Mouse (Mus musculus) layer of hippocampus, postnatal 10 days (tissue): ENCODE results near the gene Efhc1. TPM values are rescaled to one million over a fixed set of nuclear protein-coding genes. Genes with fewer than 3 reads are reported as not detected.

ENCODE experiments used
- DNase-seq, 2 experiments: peaks; one replicate each; pipeline ENCODE4 v3.0.0; 2021; ENCODE audit warnings: low spot score in 2 of 2
- total RNA-seq, 2 experiments: library from RNA; stranded (reverse); gene quantifications; 2 replicates each; pipeline ENCODE4 v1.2.3; 2021

Efhc1 gene
- total RNA-seq, 2 experiments from 2014 or later, result 4.2 to 4.5 TPM

- no peak for DNase-seq
Measured at GRCm38 (mm10) chr1:20943016-20943415, 8.4 kb upstream of the Efhc1 start.

DNA sequence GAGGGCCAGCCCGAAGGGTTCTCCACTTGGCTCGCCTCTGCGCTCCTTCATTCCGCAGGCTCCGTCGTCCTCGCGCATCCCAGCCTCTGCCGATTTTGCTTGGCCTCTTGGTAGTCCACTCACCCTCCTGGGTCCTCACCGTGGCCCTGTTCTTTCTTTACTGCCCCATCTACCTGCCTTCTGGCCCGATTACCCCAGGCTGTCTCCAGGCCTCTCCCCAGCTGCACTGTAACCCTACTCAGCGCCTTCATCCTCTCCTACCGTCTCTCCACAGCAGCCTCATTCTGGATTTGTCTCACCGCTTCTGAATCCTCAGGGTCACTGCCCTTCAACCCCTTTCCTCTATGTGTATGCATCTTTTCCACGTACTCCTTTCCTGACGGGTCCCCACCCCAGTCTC is 373 bp downstream of the Efhc1 start:
- no peak for DNase-seq

- no peak for DNase-seq
Measured at GRCm38 (mm10) chr1:20954876-20955275, 3.5 kb downstream of the Efhc1 start.

- DNase-seq, result no peak
Measured at GRCm38 (mm10) chr1:20969642-20970041, 18.2 kb downstream of the Efhc1 start.

DNA sequence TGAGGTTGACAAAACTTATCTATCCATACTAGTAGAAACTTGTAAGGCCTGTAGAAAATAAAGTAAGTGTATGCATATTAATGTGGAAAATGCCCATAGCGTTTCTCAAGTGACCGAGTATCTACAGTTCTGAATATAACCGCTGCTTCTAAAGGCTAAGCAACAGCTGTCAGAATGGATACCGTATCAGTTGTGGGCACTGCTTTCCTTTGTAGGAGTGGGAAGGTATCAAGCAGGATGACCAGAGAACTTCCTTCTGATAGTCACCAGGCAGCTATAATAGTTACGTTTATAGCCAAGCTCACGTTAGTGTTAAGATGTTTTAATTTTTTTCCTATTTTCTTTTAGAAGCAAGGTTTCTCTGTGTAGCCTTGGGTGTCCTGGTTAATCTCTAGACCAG is 22.0 kb downstream of the Efhc1 start:
- DNase-seq, result no peak

DNA sequence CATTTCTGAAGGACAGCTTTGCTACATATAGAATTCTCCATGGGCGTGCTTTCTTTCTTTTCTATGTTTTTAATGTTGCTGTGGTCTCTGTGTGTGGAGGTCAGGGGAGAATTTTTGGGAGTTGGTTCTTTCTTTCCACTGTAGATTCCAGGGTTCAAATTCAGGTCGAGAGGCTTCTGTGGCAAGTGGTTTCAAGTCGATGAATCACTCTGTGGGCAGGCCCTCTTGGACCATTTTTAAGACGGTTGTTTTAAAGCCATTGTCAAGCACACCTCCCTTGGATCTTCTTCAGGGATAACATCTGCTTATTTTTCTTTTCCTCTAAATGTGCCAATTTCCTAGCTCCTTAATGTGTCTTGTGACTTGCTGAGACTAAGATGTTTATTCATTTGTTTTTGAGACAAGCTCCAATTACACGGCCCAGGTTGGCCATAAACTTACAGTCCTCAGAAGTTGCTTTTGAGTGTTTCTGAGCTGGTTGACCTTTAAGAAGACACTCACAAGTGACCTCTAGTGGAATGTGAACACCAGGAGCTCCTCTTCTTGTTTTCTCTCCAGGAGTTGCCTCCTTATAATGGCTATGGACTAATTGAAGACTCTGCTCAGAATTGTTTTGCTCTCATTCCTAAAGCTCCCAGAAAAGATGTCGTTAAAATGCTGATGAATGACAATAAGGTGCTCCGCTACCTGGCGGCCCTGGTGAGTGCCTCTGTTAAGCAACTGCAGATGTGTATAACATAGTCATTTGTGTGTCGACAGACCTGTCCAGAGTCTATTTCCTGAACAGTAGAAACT is 23.1 kb downstream of the Efhc1 start:
- DNase-seq, result no peak

- no peak for DNase-seq
Measured at GRCm38 (mm10) chr1:20980553-20980952, 29.1 kb downstream of the Efhc1 start.

- no peak for DNase-seq
Measured at GRCm38 (mm10) chr1:20981764-20982163, 30.3 kb downstream of the Efhc1 start.

GRCm38 (mm10) chr1:20984103-20984502 is 32.7 kb downstream of the Efhc1 start:
- DNase-seq, result no peak

- DNase-seq, result no peak
Measured at GRCm38 (mm10) chr1:20984582-20984981, 33.2 kb downstream of the Efhc1 start.

- DNase-seq, result no peak
Measured at GRCm38 (mm10) chr1:20986378-20987056, 35.1 kb downstream of the Efhc1 start.

GRCm38 (mm10) chr1:20989461-20990083 is 38.1 kb downstream of the Efhc1 start:
- DNase-seq, result no peak

DNA sequence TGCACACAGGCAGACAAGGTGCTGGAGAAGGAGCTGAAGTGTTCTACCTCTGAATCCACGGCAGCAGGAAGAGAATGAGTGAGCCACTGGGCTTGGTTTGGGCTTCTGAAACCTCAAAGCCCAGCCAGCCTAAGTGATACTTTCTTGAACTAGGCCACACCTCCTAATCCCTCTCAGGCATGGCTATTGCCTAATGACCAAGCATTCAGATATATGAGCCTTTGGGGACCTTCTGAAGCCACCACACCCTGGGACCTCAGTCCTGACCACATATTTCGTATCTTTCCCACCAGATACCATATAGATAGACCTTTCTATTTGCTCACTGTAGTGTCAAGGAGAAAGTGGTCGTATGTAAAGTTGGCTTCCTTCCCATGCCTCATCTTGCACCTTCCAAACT is 42.3 kb downstream of the Efhc1 start:
- no peak for DNase-seq

GRCm38 (mm10) chr1:20994338-20994737 is 42.9 kb downstream of the Efhc1 start:
- no peak for DNase-seq

DNA sequence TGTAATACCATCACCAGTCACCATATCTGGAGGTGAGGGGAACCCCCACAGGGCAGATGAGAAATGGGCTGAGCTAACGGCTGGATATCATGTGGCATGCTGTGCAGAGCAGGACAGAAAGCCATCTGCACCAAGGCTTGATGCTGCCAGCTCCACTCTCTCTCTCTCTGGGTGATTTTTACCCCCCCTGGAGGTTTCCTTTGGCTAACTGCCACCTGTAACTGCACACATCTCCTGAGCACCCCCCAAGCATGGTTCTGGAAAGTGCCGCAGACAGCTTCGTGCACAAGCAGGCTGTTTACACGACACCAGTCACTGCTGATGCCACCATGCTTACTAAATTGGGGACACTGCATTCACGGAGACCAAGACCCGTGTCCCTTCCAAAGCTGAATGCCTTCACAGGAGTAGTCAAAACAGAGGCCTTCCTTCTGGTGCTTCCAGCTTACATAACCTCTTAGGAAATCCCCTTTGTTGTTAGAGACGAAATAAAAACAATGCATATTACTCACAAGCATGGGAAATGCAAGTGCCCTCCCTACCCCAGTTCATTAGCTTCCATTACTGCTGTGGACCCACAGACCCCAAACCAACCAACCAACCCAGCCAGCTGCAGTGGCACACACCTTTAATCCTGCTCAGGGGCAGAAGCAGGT is 44.0 kb downstream of the Efhc1 start:
- DNase-seq, result no peak

- DNase-seq, result no peak
Measured at GRCm38 (mm10) chr1:20996603-20997327, 45.3 kb downstream of the Efhc1 start.

DNA sequence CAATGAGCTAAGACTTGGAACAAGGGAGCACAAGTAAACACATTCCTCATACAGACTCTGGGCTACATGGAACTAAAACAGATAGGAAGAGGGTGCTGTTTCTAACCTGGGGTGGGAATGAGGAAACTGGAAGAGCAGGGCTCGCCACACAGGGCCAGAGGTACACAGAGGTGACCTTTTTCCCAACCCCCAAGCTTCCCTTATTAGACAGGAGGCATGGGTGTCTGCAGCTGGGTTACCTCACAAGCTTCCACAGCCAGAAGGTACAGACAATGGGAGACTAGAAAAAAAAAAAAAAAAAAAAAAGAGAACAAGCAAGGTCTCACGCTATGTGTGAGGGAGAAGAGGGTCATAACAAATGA is 45.9 kb downstream of the Efhc1 start:
- DNase-seq, result no peak

GRCm38 (mm10) chr1:20997881-20998389 is 46.5 kb downstream of the Efhc1 start:
- DNase-seq, result no peak

GRCm38 (mm10) chr1:21002246-21003142 is 51.1 kb downstream of the Efhc1 start:
- peak; percentile 45 to 59 for DNase-seq

- no peak for DNase-seq
Measured at GRCm38 (mm10) chr1:21004596-21004995, 53.2 kb downstream of the Efhc1 start.
